Mouse (Mus musculus) activated CD4-positive, CD25-positive, alpha-beta regulatory T cell, adult 4 months (primary cell): Measurements from ENCODE around the gene Iqsec2. TPM values are rescaled to one million over a fixed set of nuclear protein-coding genes. Genes with fewer than 3 reads are reported as not detected.

Source experiments
- ATAC-seq: one replicate; pipeline ENCODE4 v1.8.0; 2017
- polyA plus RNA-seq, 2 experiments: library from polyadenylated mRNA; unstranded; fragments of 100-300 nt; shearing (Covaris generic); gene quantifications; one replicate each; pipeline ENCODE4 v1.2.1; 2017

Iqsec2 gene
- not detected for polyA plus RNA-seq

DNA sequence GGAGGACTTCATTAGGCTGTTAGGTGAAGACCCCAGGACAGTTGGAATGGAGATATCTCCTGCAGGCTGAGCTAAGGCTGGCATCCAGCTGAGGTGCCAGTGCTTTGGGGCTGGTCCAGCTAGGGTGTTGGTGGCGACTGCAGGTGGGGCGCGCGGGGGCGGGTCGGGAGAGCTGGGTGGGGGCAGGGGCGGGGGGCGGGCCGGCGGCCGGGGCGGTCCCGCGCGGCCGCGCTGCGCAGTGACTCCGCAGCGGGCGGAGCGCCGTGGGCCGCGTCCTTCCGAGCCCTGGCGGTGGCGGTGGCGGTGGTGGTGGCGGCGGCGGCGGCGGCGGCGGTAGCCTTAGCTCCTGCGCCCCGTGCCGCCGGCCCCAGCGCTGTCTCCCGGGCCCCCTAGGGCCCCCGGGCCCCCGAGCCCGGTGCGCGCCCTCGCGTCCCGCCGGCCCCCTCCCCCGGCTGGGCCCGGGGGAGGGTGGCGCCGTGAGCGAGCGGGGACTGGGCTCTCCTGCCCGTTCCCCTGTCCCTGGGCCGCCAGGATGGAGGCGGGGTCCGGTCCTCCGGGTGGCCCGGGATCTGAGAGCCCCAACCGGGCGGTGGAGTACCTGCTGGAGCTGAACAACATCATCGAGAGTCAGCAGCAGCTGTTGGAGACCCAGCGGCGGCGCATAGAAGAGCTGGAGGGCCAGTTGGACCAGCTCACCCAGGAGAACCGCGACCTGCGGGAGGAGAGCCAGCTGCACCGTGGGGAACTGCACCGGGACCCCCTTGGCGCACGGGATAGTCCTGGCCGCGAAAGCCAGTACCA is at the start of gene Iqsec2:
Iqsec2 (plus strand) TSS at position 328 of the 801 bp plus-strand sequence.
- ATAC-seq: peak; percentile 14

DNA sequence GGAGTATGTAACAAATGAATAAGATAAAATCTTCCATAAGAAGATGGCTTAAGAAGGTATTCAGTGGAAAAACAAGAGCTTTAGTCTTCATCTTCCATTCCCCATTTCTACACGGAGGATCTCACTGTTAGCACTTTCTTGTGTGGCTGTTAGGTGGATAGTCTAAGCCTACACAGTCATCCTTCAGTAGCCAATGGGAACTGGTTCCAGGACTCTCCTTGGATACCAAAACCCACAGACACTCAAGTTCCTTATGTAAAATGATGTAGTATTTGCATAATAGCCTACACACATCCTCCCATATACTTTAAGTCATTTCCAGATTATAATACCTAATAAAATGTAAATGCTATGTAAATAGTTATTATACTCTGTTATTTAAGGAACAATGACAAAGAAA is 46.5 kb upstream of the Iqsec2 start:
- no peak for ATAC-seq

DNA sequence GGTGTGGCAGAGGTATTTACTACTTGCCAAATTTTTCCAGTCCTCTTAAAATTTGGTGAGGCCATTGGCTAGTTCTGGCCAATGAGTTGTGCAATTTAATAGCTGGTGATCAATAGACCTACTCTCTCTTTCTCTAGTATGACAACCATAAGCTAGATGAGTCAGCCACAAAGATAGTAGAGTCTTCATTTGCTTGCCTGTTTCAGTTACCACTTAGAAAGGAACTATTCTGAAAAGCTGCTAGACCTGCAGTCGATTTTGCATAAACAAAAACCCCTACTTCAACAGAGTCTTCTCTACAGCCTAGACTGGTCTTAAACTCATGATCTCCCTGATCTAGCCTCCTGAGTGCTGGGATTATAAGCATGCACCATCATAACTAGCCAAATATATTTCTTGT is 22.4 kb upstream of the Iqsec2 start:
- no peak for ATAC-seq

DNA sequence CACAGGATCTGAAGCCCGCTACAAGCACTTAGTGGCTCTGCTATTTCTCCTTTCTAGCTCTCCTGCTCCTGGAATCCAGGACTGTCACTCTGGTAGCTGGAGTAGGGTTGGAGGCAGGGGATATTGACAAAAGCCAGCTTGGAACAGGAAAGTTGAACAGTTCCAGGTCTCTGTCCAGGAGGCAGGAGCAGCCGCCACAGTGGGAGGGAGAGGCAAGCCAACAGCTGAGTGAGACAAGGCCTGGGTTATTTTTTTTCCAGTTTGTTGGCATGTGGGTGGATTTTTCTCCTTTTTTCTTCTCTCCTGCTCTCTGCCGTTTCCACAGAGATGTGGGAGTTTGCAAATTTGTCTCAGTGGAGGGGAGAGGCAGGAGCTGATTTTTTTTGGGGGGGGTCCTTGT is 13.3 kb upstream of the Iqsec2 start:
- no peak for ATAC-seq

DNA sequence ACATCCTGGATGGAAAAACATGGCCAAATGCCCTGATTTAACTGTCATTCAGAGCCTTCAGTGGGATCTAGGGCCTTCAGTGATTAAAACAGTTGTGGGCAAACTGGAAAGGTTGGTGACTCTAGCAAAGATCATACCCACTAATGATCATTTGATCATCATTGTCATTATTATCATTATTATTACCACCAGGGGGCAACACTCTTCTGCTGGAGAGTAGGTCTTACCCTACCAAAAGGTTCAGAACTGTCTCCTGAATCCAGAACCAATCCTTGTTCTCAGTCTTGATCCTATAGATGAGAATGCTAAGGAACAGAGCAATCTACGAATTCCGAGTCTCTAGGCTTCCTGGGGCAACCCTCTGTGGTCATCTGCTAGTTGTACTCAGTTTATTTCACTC is 12.0 kb upstream of the Iqsec2 start:
- no peak for ATAC-seq

DNA sequence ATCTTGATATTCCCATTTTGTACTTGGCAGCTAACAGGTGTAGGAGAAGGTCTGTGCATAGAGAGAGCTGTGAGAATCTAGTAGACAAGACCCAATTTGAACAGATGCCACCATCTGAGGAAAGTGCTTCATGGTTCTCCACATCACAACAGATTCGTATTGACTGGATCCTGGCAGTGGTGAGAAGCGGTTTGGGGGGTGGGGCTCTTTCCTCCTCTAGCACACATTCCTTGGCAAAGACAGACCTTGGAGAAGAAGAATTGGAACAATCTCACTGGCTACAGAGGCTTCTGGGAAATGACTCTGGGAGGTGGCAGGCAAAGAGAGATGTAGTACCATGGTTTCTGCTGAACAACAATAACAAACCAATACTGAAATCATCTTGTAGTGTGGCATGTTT is 8.9 kb upstream of the Iqsec2 start:
- ATAC-seq: no peak

DNA sequence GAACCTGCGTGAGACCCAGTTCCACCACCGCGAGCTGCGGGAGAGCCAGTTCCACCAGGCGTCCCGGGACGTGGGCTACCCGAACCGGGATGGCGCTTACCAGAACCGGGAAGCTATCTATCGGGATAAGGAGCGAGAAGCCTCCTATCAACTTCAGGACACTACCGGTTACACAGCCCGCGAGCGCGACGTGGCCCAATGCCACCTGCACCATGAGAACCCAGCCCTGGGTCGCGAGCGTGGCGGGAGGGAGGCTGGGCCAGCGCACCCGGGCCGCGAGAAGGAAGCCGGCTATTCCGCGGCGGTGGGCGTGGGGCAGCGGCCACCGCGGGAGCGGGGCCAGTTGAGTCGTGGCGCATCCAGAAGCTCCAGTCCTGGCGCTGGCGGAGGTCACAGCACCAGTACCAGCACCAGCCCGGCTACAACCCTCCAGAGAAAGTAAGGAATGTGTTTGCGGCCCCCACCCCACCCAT is 710 bp downstream of the Iqsec2 start:
- ATAC-seq: no peak

DNA sequence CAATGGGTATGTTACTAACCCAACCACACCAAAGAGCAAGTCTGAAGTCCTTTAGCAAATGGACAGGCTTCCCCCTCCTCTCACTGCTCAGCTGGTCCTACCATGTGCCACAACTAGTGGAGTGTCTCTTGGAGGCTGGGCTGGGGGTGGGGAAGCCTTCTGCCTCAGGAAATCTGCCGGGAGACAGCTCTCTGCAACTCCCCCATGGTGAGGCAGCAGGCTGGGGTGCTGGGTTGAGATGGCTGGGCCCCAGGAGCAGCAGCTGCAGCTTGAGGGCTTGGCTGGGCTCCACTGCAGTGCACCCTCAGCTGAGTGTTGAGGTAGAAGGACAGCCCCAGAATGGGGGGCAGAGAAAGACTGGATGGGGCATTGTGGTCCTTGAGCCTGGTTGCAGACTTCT is 2.1 kb downstream of the Iqsec2 start:
- ATAC-seq: no peak

DNA sequence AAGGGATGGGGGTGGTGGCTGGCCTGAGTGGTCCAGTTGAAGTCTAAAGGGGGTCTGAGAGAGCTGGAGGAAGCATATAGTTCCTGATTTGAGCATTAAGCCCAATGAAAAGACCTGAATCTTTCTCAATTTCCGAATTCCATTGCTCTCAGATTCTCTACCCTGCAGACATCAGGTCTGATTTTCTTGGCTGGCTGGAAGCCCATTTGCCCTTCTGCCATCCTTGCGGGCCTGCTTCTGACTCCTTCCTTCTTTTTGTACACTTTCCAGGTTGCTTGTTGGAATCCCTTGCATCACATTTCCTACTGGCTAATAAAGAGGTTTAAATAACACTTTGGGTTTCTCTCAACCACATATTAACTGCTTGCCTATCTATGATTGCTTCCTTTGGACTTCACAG is 2.6 kb downstream of the Iqsec2 start:
- ATAC-seq: no peak

DNA sequence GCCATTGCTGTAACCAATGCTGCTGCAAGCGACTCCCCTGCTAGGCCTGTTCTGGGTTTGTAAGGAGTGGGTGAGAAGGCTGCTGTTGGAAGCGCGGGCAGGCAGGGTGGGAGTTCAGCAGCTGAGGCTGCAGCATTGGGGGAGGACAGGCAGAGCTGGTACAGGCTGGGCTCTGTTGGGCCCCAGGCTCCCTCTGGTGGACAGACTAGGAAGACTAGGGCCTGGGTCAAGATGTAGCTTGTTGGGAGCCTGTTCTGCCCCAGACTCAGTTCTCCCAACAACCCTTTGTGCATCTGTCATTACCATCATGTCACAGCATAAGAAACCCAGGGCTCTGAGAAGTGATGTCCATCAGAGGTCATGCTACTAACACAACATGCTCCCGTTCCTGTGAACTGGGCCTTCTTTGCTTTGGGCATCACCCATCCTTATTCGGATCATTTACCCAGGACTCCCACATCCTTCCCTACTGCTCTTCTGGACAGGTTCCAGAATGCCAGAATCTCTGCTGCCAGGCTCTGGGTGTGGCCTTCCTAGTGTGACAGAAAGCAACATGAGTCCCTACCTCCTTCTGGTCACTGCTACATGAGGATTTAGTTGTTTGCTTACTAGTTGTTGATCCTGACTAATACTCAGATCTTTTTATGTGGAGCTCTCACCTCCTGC is 3.5 kb downstream of the Iqsec2 start:
- ATAC-seq: no peak

DNA sequence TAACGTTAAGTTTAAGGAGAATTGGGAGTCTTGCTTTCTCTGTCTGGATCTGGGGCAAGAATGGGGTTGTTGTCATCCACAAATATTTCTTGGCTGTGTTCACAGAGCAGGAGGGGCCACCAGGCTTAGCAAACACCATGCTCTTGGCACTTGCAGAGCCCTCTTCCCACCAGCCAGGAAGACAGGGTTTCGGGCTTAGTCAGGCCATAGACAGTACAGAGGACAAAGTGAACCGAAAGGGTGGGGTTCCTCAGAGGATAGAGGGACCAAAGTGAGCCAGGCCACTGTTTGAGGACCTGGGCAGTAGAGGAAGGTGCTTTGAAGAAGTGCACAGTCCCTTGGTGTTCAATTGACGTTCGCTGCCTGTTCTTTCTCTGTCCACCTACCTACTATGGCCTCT is 4.6 kb downstream of the Iqsec2 start:
- ATAC-seq: no peak

DNA sequence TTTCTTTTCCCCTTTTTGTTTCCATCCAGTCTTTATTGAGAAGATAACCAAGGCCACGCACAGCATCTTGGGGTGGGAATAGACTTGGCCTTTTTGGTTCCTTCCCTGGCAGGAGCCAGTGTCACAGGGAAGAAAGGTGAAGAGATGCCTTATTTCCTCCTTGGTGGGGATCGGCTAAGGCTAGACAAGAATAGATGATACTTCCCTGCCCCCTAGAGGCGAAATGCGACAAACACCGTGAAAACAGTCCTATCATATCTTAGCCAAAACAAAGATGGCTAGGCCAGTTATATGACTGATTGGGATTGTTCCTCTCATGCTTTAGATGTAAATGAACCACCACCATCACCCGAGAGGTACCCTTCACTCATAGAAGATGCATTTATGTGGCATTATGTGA is 7.6 kb downstream of the Iqsec2 start:
- no peak for ATAC-seq

DNA sequence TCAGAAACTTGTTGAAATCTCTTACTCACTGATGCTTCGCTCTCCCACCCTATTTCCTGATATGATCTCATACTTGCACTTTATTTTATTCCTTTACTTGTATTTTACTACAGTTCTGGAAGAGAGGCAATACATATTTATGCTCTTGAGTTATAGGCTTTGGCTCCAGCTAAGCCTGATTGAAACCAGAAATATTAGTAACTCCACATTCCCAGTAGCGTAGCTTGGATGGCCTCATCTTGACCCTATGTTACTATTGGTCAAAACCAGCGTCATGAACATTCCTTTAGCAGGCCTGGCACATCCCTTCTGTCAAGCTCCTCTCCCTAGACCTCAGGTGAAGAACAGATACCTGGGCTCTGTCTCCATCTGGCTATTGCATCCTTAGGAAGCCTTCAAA is 14.2 kb downstream of the Iqsec2 start:
- no peak for ATAC-seq

DNA sequence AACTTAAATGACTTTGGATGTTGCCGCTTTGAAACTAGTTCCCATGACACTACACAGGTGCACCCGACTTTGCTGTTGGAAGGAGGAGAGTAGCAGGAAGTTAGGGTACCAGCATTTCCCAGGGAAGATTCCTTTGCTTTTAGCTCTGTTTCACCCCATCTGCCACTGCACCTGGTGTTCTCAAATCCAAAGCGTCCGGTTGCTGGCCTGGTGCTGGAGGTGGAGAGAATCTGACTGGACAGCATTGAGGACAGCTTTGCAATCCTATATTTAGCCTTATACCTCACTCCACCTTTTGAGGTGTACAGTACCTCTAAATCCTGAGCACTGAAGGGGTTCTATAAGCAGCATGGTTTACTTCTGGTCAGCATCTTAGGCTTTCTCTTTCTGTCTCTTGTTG is 17.3 kb downstream of the Iqsec2 start:
- ATAC-seq: no peak

DNA sequence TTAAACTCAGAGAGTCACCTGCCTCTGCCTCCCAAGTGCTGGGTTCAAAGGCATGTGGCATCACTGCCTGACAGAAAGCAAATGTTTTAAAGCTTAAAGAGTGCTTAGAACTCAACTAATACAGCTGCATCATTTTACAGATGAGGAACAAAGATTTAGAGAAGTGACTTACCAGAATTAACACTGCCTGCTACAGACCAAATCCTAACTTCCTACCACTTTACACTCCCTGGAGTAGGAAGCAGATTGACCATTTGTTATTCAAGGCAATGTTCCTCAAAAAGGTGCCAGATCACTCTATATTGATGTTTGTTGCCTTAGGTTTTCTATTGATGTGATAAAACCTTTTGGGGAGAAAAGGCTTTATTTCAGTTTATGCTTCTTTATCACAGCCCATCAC is 20.0 kb downstream of the Iqsec2 start:
- ATAC-seq: no peak

DNA sequence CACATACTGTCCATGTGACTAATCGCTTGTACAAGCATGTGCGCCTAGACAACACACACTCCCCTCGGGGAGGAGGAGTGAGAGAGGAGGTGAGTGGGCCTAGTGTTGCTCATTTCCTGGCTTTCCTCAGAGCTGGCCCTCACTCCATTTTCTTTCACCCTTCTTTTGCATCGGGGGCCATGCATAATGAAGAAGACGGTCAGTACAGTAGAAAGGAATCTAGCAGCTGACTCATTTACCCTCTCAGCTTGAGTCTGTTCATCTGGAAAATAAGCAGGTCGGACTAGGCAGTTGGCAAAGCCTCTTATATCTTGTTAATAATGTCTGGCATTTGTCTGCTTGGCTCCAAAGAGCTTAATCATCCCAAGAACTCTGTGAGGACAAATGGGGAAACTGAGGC is 22.1 kb downstream of the Iqsec2 start:
- ATAC-seq: no peak

DNA sequence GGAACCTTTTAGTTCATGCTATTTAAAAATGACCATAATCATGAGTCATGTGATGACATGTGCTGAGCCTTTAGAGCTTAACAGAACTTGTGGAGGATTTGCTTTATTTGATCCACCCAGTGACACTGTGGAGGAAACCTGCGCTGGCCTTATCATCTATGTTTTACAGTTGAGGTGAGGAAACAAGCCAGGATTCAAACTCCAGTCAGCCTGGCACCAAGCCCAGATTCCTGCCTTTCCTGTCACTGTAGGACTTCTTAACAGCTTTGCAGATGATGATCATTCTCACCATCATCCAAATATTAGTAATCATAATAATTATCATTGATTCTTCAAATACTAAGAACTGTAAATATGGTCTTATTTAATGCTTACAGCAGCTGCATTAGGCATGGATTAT is 24.5 kb downstream of the Iqsec2 start:
- no peak for ATAC-seq

DNA sequence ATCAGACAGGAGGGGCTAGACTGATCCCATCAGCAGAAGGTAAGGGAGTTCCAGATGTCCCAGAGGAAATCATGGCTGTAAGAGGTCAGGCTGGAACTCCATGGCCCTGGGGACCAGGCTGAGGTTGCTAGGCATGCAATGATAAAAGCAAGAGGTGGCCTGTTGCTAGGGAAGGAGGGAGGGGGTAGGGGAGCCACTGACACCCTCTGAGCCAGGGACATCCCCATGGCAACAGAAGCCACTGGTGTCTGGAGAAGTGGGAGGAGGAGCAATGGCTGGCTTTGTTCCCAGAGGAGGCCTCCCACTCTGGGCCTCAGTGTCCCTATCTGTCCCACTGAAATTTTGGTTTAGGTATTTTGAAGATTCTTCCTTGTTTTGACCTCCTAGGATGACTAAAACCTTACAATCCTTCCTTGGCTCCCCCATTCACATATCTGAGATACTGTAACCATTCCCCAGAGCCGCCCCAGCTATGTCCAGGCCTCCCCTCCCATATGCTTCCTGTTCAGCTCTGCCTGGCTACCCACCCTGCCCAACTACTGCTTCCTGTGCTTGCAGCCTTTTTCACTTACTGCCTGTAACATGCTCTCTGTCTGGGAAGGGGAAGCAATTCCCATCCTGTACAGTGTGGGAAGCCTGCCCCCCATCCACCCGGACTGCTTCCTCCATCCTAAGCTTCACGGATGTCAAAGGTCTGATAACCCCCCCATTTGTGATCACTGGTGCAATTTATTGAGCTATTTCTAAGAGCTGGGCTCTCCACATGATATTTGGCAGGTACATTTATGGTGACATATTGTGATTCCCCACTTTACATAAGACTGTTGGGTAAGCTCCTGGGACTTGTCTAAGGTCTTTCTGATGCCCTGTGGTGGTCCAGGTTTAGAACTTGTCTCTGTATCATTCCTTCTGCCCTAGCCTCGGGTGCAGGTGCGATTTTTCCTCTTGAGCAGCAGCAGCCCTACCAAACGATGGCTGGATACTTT is 27.3 kb downstream of the Iqsec2 start:
- ATAC-seq: no peak

DNA sequence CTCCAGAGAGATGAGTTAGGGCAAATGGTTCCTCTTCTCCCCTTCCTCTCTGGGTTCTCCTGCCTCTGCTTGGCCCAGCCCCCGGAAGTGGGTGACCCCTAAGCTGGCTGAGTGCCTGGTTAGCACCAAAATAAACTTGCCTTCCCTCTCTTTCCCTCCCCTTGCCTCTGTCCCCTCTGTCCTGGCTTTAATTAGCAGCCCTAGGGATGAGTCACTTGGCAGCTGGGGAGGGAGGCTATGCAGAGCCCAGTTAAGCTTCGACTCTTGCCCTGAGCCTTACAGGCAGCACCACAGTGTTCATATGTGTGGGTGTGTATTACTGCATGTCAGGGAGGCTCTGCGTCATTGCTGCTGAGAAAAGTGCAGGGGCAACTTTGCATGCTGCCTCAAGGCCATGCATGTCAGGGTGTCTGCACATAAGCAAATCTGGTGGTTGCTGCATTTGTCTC is 28.4 kb downstream of the Iqsec2 start:
- ATAC-seq: no peak

DNA sequence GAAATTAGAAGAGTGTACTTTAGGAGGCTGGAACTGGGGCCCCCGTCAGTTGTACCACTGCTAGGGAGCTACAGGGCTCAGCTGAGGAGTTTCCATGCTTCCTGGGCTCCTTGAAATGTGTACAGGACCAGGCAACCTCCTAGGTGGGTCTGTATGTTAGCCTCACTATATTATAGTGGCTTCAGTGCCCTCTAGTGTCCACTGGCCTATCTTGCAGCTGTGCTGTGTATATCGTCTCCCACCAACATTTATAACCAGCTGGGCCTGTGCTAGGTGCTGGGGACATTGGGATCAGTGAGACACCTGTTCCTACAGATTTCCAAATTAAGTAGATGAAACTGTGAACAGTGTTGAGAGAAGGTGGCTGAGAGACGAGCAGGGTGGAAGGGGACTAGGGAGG is 31.2 kb downstream of the Iqsec2 start:
- ATAC-seq: no peak

DNA sequence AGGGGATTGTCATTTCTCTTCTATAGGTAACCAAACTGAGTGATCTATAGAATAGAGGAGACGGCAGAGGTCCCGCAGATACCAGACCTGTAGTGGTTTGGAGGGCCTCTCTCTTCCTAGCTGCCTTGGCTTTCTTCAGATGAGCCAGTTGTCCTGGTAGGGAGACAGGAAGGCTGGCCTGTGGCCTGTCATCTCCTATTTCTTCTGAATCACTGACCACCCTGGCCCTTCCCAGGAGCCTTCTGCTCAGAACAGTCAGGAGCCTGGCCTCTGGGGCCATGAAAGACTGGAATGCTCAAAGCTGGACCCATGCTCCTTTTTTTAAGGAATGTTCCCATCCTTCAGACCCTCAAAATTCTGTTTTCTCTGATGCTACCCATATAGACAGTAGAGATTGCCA is 33.8 kb downstream of the Iqsec2 start:
- no peak for ATAC-seq

DNA sequence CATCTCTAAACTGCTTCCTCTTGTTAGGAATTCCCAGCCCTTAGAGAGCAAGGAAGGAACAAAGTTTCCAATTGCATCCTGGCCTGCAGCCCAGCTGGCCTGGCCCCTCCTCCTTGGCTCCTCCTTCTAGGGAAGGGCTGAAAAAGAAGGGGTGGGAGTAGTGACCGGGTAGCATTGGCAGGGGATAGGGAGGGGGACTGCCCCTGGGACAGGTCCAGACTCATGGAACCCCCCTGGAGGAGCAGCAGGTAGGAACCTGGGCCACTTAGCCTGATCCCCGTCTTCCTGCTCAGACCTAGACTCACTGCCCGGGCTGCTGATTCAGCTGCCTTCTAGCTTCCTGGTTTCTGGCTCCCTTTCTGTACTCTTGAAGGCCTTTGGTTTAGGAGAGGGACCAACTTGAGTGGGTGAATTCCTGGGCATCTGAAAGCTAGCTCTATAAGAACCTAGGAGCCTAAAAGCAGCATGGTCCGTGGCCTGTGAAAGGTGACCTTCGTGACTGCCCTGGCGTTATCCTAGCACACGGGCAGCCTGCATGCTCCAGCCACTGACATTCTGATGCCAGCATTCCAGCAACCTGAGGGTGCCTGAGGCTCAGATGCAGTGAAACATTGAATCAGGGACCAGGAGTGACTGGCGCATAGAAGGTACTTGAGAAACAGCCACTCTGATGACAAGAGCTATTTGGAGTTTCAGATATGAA is 34.9 kb downstream of the Iqsec2 start:
- no peak for ATAC-seq
